Mouse (Mus musculus) neural tube, embryonic 10.5 days (tissue): ENCODE measurements around the gene Cnnm4.

Experiments
- DNase-seq: peaks from one replicate; pipeline ENCODE4 v3.0.0-alpha.2; 2017; ENCODE audit warnings: low spot score; ENCODE audit errors: extremely low spot score

The Cnnm4 gene

GRCm38 (mm10) chr1:36472106-36472440 lies 653 bp downstream of the Cnnm4 start:
- no peak for DNase-seq

- DNase-seq, result no peak
Measured at GRCm38 (mm10) chr1:36473211-36473780, 1.9 kb downstream of the Cnnm4 start.

GRCm38 (mm10) chr1:36474646-36475045 lies 3.2 kb downstream of the Cnnm4 start:
- DNase-seq, result no peak

GRCm38 (mm10) chr1:36475480-36476110 lies 4.2 kb downstream of the Cnnm4 start:
- DNase-seq, result no peak

GRCm38 (mm10) chr1:36476426-36476825 lies 5.0 kb downstream of the Cnnm4 start:
- no peak for DNase-seq

GRCm38 (mm10) chr1:36478343-36478795 lies 6.9 kb downstream of the Cnnm4 start:
- no peak for DNase-seq

- no peak for DNase-seq
Measured at GRCm38 (mm10) chr1:36479903-36480899, 8.8 kb downstream of the Cnnm4 start.

DNA sequence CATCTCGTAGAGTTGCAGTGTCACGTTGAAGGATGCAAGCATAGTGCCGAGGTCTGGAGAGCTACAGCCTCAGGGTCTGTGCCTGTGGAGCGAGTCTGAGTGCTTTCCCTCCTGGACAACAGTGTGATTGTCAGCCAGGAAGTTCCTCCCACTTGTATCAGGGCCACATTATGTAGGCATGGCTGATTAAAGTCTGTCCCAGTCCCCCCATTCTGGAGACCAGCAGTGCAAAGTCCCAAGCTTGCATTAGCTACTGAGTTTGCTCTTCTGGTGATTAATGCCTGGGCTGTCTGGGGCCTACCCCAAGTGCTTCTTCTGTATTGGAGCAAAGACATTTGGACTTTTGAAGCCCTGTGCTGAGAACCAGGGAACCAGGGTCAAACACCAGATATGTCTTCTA lies 12.4 kb downstream of the Cnnm4 start:
- DNase-seq, result no peak

DNA sequence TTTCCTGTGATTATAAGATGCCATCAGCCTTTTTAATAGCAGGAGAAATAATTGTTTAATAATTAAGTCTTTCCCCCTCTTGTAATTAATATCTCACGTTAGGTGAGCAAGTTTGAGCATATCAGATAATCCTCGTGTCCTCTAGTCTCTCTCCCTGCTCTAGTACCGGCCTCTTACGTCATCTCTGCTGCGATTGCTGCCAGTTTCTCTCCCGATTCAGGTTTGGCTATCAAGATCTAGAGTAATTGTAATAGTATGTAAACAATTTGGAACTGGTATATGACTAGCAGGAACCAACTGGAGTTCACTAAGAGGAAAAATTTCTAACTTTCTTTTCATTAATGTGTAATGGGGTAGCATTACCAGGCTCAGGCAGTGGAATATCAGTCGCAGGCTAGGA lies 13.7 kb downstream of the Cnnm4 start:
- no peak for DNase-seq

GRCm38 (mm10) chr1:36487111-36487510 lies 15.7 kb downstream of the Cnnm4 start:
- DNase-seq, result no peak

- no peak for DNase-seq
Measured at GRCm38 (mm10) chr1:36489661-36490060, 18.2 kb downstream of the Cnnm4 start.

DNA sequence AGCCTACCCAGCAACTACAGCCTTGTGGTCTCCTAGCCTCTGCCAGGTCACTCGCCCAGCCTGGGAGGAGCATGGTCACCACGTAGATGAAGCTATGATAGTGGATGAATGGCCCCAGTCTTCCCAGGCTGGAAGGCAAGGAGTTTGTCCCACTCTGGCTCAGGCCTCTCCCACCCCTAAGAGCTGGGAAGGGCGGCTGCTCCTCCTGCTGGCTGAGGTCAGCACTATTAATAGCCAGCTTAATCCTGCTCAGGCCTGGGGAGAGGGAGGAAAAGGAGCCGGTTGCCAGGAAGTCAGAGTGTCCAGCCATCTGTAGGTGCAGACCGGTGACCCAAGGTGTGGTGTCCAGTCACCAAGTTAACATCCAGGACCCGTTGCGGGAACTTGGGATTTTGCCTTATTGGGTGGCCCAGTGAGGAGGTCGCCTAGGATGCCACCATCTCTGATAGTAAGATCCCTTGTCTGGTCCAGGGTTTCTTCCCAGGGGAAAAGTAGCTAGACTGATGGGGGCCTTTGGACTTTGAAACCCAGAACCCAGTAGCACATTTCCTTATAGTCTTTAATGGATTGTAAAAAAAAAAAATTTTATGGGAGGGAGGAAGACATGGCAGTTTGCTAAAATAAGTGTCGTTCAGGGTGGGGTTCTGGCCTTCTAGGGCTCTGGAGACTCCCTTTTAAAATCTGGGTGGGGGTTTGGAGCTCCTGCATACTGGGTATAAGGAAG lies 21.2 kb downstream of the Cnnm4 start:
- DNase-seq, result peak; percentile 36

GRCm38 (mm10) chr1:36493299-36493698 lies 21.9 kb downstream of the Cnnm4 start:
- DNase-seq, result no peak

DNA sequence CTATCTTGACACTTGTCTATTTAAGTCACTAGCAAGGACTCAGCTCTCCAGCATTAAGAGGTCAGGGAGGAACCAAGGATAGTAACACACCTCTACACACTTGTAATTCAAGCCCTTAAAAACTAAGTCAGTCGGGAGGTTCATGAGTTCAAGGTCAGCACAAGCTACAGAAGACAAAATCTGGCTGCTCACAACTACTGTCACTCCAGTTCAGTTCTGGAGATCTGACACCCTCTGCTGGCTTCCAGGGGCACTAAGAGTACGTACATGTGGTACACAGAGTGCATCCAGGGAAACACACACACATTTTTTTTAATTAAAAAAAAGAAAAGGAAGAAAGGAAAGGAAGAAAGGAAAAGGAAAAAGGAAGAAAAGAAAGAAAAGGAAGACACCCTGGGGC lies 25.3 kb downstream of the Cnnm4 start:
- DNase-seq, result no peak

DNA sequence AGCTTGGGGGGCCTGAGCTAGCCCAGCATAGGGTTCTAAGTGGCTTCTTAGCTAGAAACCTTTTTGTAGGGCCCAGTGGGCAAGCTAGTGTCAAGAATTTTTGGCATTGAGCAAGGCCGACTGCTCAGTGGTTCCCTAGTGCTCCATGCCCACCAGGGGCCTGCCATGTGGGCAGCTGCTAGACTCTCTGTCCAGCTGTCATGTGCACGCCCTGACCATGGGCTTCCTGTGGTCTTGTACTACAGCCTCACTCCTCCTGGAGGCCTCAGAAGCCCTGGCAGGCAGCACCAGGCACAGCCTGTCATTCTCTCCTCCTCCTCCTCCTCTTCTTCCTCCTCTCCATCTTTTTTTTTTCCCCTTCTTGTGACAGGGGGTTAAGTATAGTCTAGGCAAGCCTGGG lies 25.9 kb downstream of the Cnnm4 start:
- DNase-seq, result no peak

GRCm38 (mm10) chr1:36501261-36501660 lies 29.8 kb downstream of the Cnnm4 start:
- peak; percentile 81 for DNase-seq

GRCm38 (mm10) chr1:36508238-36508637 lies 36.8 kb downstream of the Cnnm4 start:
- no peak for DNase-seq

- DNase-seq, result peak; percentile 100
Measured at GRCm38 (mm10) chr1:36511289-36512021, 40.0 kb downstream of the Cnnm4 start, which contains the start of gene Cnnm3. Cnnm3 (plus strand) TSS chr1:36511867.

GRCm38 (mm10) chr1:36512089-36512965 lies 40.9 kb downstream of the Cnnm4 start:
- peak; percentile 69 for DNase-seq

GRCm38 (mm10) chr1:36512966-36513280 lies 41.5 kb downstream of the Cnnm4 start:
- no peak for DNase-seq
